Mouse (Mus musculus) stomach, postnatal 0 days (tissue): ENCODE measurements around the gene Ahsg.

Source experiments
- CTCF ChIP-seq: IDR thresholded peaks from 2 replicates; pipeline ENCODE4 v1.5.1; 2016; ENCODE audit warnings: antibody characterized with exemption, low read depth, mild to moderate bottlenecking, moderate library complexity
- EP300 ChIP-seq: optimal IDR thresholded peaks from 2 replicates; pipeline ENCODE3; 2016; ENCODE audit warnings: antibody characterized with exemption

- TF ChIP-seq CTCF (no peak), EP300 (no peak)
These were observed 18.7 kb upstream of the Ahsg start for GRCm38 (mm10) chr16:22872397-22872796.
